Mouse (Mus musculus) cerebellum, adult 18-20 months (tissue): ENCODE measurements around the gene Map2k4.
A peak's percentile ranks its signal among the peaks of the same experiment; 100 is the strongest.

Source experiments
- DNase-seq, 2 experiments: peaks; one replicate each; pipeline ENCODE4 v3.0.0; 2021

Map2k4 gene

GRCm38 (mm10) chr11:65788154-65788553, at the start of gene Map2k4:
TSS of gene Map2k4 (minus strand) at chr11:65788297.
- DNase-seq, result peak; percentile 94 to 97

- DNase-seq, result no peak
Measured at GRCm38 (mm10) chr11:65824556-65824955, 36.5 kb upstream of the Map2k4 start.

- peak; percentile 63 to 69 for DNase-seq
Measured at GRCm38 (mm10) chr11:65820877-65821276, 32.8 kb upstream of the Map2k4 start.

- DNase-seq, result no peak
Measured at GRCm38 (mm10) chr11:65820280-65820679, 32.2 kb upstream of the Map2k4 start.

- no peak for DNase-seq
Measured at GRCm38 (mm10) chr11:65818193-65818592, 30.1 kb upstream of the Map2k4 start.

GRCm38 (mm10) chr11:65816237-65816636, 28.1 kb upstream of the Map2k4 start:
- no peak for DNase-seq

GRCm38 (mm10) chr11:65814381-65814780, 26.3 kb upstream of the Map2k4 start:
- DNase-seq, result peak; percentile 11 to 17

GRCm38 (mm10) chr11:65812088-65812487, 24.0 kb upstream of the Map2k4 start:
- DNase-seq, result no peak

- no peak for DNase-seq
Measured at GRCm38 (mm10) chr11:65807601-65808000, 19.5 kb upstream of the Map2k4 start.

- peak; percentile 85 to 95 for DNase-seq
Measured at GRCm38 (mm10) chr11:65806909-65807504, 18.9 kb upstream of the Map2k4 start, which contains the start of gene Zkscan6. TSS of gene Zkscan6 (plus strand) at chr11:65807175.

GRCm38 (mm10) chr11:65806321-65806904, 18.3 kb upstream of the Map2k4 start:
- DNase-seq, result no peak

GRCm38 (mm10) chr11:65801899-65802298, 13.8 kb upstream of the Map2k4 start:
- peak; percentile 92 for DNase-seq

- DNase-seq, result no peak
Measured at GRCm38 (mm10) chr11:65795896-65796295, 7.8 kb upstream of the Map2k4 start.

- DNase-seq, result no peak
Measured at GRCm38 (mm10) chr11:65794428-65795219, 6.5 kb upstream of the Map2k4 start.

- peak; percentile 53 to 79 for DNase-seq
Measured at GRCm38 (mm10) chr11:65787421-65788151, 511 bp downstream of the Map2k4 start.

- DNase-seq, result no peak
Measured at GRCm38 (mm10) chr11:65786160-65786559, 1.9 kb downstream of the Map2k4 start.

- DNase-seq, result no peak
Measured at GRCm38 (mm10) chr11:65781596-65781995, 6.5 kb downstream of the Map2k4 start.

GRCm38 (mm10) chr11:65779578-65779977, 8.5 kb downstream of the Map2k4 start:
- no peak for DNase-seq

- no peak for DNase-seq
Measured at GRCm38 (mm10) chr11:65779066-65779465, 9.0 kb downstream of the Map2k4 start.

- DNase-seq, result no peak
Measured at GRCm38 (mm10) chr11:65777810-65778209, 10.3 kb downstream of the Map2k4 start.

GRCm38 (mm10) chr11:65776906-65777611, 11.0 kb downstream of the Map2k4 start:
- no peak for DNase-seq

GRCm38 (mm10) chr11:65773946-65774656, 14.0 kb downstream of the Map2k4 start:
- no peak for DNase-seq
